Mouse (Mus musculus) urinary bladder, postnatal 36 days (tissue): ENCODE data around the gene Tnip3.

Source experiments
- DNase-seq, 2 experiments: peaks; one replicate each; pipeline ENCODE4 v3.0.0; 2022; ENCODE audit warnings: low spot score in 2 of 2, mixed read lengths in 1 of 2

Tnip3 gene

GRCm38 (mm10) chr6:65525192-65525591 is at the start of gene Tnip3:
Tnip3 (plus strand) TSS chr6:65525313.
- DNase-seq = no peak

DNA sequence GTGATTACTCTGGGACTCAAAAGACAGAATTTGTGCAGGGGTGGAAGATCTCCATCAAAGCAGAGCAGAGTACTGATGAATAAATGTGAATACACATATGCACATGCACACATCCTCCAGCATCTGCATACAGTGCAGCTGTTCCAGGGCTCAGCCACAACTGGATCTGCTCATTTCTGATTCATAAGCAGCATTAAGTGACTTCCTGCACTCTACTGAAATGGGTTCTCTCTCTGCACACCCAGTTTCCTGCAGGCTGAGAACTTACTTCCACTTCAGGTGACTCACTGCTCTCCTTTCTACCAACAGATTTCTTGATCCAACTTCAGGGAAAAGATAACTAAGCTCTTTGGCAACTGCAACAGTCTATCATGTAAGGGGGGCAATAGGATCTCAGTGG is 26.3 kb upstream of the Tnip3 start:
- no peak for DNase-seq

DNA sequence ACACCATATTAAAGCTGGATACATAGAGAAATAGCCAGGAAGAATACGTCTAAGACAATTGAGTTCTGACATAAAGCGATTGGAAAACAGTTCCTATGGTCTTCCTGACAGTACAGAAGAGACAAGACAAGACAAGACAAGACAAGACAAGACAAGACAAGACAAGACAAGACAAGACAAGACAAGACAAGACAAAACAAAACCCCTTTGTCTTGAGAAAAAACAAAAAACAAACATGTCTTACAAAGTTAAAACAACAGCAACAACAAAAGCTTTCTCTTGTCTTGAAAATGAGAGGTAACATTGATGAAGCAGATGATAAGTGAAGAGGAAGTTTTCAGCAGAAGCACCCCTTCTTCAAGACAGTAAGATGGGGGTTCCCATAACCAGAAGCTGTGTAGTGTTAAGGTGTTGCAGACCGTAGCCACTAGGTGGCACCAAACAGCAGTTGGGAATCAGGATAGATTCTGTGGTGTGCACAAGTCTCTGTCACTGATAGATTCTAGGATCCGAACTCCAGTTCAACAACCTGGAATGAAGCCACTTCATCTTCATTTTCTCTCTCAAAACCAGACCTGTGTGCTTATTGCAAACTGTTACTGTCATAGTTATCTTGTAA is 15.0 kb upstream of the Tnip3 start:
- peak; percentile 47 to 60 for DNase-seq

- DNase-seq = no peak
Observed at GRCm38 (mm10) chr6:65513813-65514212, 11.3 kb upstream of the Tnip3 start.

GRCm38 (mm10) chr6:65516759-65517158 is 8.4 kb upstream of the Tnip3 start:
- peak in 1 of 2 experiments; percentile 9 for DNase-seq

- no peak for DNase-seq
Observed at GRCm38 (mm10) chr6:65520821-65521220, 4.3 kb upstream of the Tnip3 start.

DNA sequence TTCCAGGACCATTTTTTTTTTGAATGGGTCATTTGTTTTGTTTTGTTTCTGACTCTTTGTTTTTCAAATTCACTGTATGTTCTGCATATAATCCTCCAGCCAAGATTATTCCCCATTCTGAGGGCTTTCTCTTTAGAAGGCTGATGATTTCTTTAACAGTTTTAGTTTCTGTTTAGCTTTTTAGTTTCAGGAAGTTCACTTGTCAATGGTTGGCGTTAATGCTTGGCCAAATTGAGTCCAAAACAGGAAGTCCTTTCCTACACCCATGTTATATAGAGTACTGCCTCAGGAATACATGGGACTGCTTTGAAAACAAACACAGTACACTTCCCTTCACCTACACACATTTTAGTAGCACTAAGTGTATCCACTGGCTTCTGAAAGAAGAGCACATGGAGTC is 2.8 kb downstream of the Tnip3 start:
- no peak for DNase-seq

GRCm38 (mm10) chr6:65531232-65531848 is 6.2 kb downstream of the Tnip3 start:
- DNase-seq = no peak

GRCm38 (mm10) chr6:65533687-65534086 is 8.6 kb downstream of the Tnip3 start:
- no peak for DNase-seq

- DNase-seq = no peak
Observed at GRCm38 (mm10) chr6:65537327-65537884, 12.3 kb downstream of the Tnip3 start.

DNA sequence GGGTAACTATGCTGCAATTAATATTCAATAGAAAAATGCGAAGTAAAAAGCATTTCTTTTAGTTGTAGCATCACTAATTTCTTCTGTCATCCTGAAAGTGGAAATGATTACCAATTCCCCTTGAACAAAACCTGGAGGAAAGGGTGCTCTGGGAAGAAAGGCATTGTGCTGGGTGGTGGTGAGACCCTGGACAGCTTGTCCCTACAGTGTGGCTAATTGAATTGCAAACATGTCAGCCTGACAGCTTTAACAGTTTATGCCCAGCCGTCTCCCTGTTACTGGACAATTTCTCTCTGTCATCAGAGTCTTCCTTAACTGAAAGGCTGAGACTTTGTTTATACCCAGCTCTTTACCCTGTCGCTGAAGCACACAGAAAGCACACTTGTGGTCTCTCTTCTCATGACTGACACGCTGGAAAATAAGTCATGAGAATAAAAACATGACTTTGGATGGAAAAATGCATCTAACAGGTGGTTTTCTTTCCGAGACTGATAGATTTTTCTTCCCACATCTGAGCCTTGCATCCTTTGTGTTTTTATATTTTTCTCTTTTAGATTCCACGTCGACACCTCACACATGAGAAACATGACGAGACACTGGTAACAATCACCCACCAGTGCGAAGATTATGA is 13.0 kb downstream of the Tnip3 start:
- DNase-seq = no peak

DNA sequence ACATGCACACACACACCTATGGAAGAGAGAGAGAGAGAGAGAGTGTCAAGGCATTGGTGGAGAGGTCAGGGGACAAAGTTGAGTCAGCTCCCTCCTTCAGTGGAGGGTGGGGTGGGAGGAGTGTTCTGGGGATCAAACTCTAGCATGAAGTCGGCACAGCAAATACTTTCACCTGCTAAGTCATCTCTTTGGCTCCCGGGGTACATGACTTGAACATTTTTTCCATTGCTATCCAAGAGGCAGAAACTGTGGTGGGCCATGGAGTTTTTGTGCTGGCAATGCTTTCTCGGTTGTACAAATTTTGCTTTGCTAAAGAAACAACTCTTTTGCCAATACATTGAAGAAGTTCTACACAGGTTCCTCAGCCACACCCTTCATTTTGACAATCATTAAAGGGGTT is 13.8 kb downstream of the Tnip3 start:
- no peak for DNase-seq

- DNase-seq = no peak
Observed at GRCm38 (mm10) chr6:65540138-65540537, 15.0 kb downstream of the Tnip3 start.

- no peak for DNase-seq
Observed at GRCm38 (mm10) chr6:65541094-65541493, 16.0 kb downstream of the Tnip3 start.

DNA sequence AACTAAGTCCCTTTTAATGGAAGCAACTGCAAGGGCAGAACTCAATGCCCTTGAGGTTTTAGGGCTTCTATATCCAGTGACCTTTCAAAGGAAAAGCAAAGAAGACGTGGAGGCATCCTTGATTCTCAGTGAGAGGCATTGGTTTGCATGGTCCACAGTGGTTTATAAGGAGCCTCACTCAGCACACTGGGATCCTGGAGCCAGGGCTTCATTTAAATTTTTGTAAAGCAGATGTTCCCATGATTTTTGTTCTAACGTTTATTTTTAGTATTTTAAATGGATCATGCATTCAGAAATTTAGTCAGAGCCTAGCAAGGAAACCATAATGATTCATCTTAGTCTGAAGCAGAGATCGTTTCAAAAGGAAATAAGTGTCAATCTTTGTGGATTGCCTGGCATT is 17.3 kb downstream of the Tnip3 start:
- no peak for DNase-seq

GRCm38 (mm10) chr6:65542913-65543312 is 17.8 kb downstream of the Tnip3 start:
- no peak for DNase-seq

GRCm38 (mm10) chr6:65563887-65564656 is 39.0 kb downstream of the Tnip3 start:
- no peak for DNase-seq

- DNase-seq = no peak
Observed at GRCm38 (mm10) chr6:65564657-65565039, 39.5 kb downstream of the Tnip3 start.

- no peak for DNase-seq
Observed at GRCm38 (mm10) chr6:65569741-65570140, 44.6 kb downstream of the Tnip3 start.

GRCm38 (mm10) chr6:65578151-65578973 is 53.2 kb downstream of the Tnip3 start:
- DNase-seq = no peak

GRCm38 (mm10) chr6:65583029-65583428 is 57.9 kb downstream of the Tnip3 start:
- no peak for DNase-seq
